Mouse (Mus musculus): Measurements from ENCODE around the gene Rnf212b.

- TF ChIP-seq POLR2A (IDR thresholded peaks at IDR 0.05; ENCODE audit: borderline replicate concordance, extremely low read depth, low read depth, low read length) (no peak), CTCF (IDR thresholded peaks at IDR 0.05; ENCODE audit: insufficient read depth, low read length) (no peak)
Observed at GRCm38 (mm10) chr14:54875844-54876538, 62.0 kb downstream of the Rnf212b start.

Measured in lung, adult 2 months (tissue).